Mouse (Mus musculus) embryonic facial prominence, embryonic 12.5 days (tissue): ENCODE measurements around the gene Grhpr. TPM values are rescaled to one million over a fixed set of nuclear protein-coding genes. Genes with fewer than 3 reads are reported as not detected.

Experiments
- ATAC-seq: fragments of 200-750 bp; cut with Nextera tagmentation; 2 replicates; pipeline ENCODE4 v1.8.0; 2017; ENCODE audit not compliant: insufficient number of reproducible peaks, insufficient read depth, low FRiP score, low TSS enrichment
- H3K27ac ChIP-seq: fragments of 300-500 bp; sonication (generic); 2 replicates; pipeline ENCODE4 v1.5.1; 2016; ENCODE audit warnings: mild to moderate bottlenecking
- H3K27me3 ChIP-seq: fragments of 300-500 bp; sonication (generic); 2 replicates; pipeline ENCODE4 v1.6.1; 2016; ENCODE audit warnings: mild to moderate bottlenecking, moderate library complexity
- H3K36me3 ChIP-seq: fragments of 300-500 bp; sonication (generic); 2 replicates; pipeline ENCODE4 v1.6.1; 2016; ENCODE audit warnings: mild to moderate bottlenecking
- H3K4me1 ChIP-seq: fragments of 300-500 bp; sonication (generic); 2 replicates; pipeline ENCODE4 v1.6.1; 2016
- H3K4me2 ChIP-seq: fragments of 300-500 bp; sonication (generic); replicated peaks from 2 replicates; pipeline ENCODE4 v1.6.1; 2016; ENCODE audit warnings: mild to moderate bottlenecking, moderate library complexity
- H3K4me3 ChIP-seq: fragments of 300-500 bp; sonication (generic); 2 replicates; pipeline ENCODE4 v1.5.1; 2016; ENCODE audit warnings: mild to moderate bottlenecking
- H3K9ac ChIP-seq: fragments of 300-500 bp; sonication (generic); 2 replicates; pipeline ENCODE4 v1.6.1; 2016; ENCODE audit warnings: mild to moderate bottlenecking, moderate library complexity
- H3K9me3 ChIP-seq: fragments of 300-500 bp; sonication (generic); 2 replicates; pipeline ENCODE4 v1.6.1; 2016; ENCODE audit warnings: mild to moderate bottlenecking, moderate library complexity
- WGBS: fragments of 180-500 bp; shearing (Covaris S2); methylation state at CpG from one replicate; pipeline ENCODE4 v1.1.7; 2016; 5-methylcytosine and 5-hydroxymethylcytosine counted together
- polyA plus RNA-seq: library from polyadenylated mRNA; unstranded; fragments of >200 nt; fragmentation: Nextera tagmentation; extraction: Ambion mirVana; gene quantifications from 2 replicates; pipeline ENCODE4 v1.2.1, GENCODE M21; 2016

Grhpr gene
- polyA plus RNA-seq, 1 experiment from 2014 or later = 50.6 TPM

GRCm38 (mm10) chr4:44953041-44953440 lies 28.2 kb upstream of the Grhpr start:
- H3K27me3 ChIP-seq = no peaks in the 10 kb centered on the region
- 56% methylated on average over 9 of the region's 9 CpGs for WGBS
- no peak for ATAC-seq
- no peaks in the 10 kb centered on the region for H3K9me3 ChIP-seq
- H3K36me3 ChIP-seq = no peaks in the 10 kb centered on the region
- H3K4me3 ChIP-seq = no peak overlapping the region
- no peak overlapping the region for H3K9ac ChIP-seq
- no peak overlapping the region for H3K27ac ChIP-seq
- H3K4me2 ChIP-seq = no peak overlapping the region
- no peaks in the 10 kb centered on the region for H3K4me1 ChIP-seq

DNA sequence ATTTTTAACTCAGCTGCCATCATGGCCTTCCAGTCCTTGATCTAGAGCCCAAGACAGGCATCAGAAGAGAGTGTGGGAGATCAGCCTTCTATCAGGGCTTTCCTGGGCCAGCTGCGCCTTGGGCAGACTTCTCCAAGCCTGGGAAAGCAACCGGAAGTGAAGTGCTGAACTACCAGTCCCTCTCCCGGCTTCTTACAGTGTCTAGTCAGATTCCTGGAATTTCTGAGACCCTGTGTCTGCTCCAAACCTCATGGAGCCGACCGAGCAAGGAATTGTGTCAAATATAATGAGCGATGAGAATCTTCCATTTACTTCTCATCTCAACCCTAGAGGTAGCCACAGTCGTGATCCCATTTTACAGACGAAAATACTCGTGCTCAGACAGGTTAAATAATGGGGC lies 22.4 kb upstream of the Grhpr start:
- WGBS = 85% methylated on average over 9 of the region's 9 CpGs
- no peak for ATAC-seq
- Histone ChIP-seq H3K4me2 (no peak overlapping the region), H3K4me1 (no peaks in the 10 kb centered on the region), H3K9ac (no peak overlapping the region), H3K27ac (no peak overlapping the region), H3K4me3 (no peak overlapping the region), H3K36me3 (no peaks in the 10 kb centered on the region), H3K27me3 (no peaks in the 10 kb centered on the region), H3K9me3 (no peaks in the 10 kb centered on the region)

- no peak for ATAC-seq
- H3K27ac ChIP-seq = no peak overlapping the region
- H3K4me3 ChIP-seq = no peak overlapping the region
- no peak overlapping the region for H3K4me2 ChIP-seq
- H3K4me1 ChIP-seq = no peaks in the 10 kb centered on the region
- H3K9me3 ChIP-seq = no peaks in the 10 kb centered on the region
- H3K27me3 ChIP-seq = no peaks in the 10 kb centered on the region
- 91% methylated on average over 13 of the region's 13 CpGs for WGBS
- no peaks in the 10 kb centered on the region for H3K36me3 ChIP-seq
- no peak overlapping the region for H3K9ac ChIP-seq
Measured at GRCm38 (mm10) chr4:44959220-44959619, 22.0 kb upstream of the Grhpr start.

DNA sequence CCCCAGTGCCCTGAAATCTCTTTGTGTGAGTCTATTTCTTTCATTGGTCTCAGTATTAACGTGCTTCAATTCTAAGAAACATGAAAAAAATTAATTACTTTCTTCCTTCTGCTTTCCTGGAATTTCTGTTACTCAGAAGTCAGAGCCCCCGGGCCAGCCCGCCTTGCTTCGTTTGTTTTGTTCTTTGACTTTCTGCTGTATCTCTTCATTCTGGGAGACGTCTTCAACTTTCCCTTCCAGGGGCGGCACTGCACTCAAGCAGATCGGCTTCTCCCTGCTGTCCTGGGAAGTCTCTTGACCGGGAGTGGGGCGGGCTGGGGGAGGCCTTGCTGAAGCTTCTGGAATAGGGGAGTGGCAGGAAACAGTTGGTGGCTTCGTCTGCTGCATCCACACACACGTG lies 18.0 kb upstream of the Grhpr start:
- Histone ChIP-seq H3K4me3 (no peak overlapping the region), H3K27me3 (no peaks in the 10 kb centered on the region), H3K9me3 (no peaks in the 10 kb centered on the region), H3K4me1 (no peaks in the 10 kb centered on the region), H3K9ac (no peak overlapping the region), H3K4me2 (no peak overlapping the region), H3K27ac (no peak overlapping the region), H3K36me3 (no peaks in the 10 kb centered on the region)
- no peak for ATAC-seq
- 71% methylated on average over 11 of the region's 11 CpGs for WGBS

GRCm38 (mm10) chr4:44965175-44965574 lies 16.0 kb upstream of the Grhpr start:
- no peaks in the 10 kb centered on the region for H3K27me3 ChIP-seq
- ATAC-seq = no peak
- H3K27ac ChIP-seq = no peak overlapping the region
- H3K36me3 ChIP-seq = no peaks in the 10 kb centered on the region
- H3K9ac ChIP-seq = no peak overlapping the region
- H3K4me3 ChIP-seq = no peak overlapping the region
- WGBS = 85% methylated on average over 2 of the region's 2 CpGs
- H3K4me2 ChIP-seq = no peak overlapping the region
- H3K4me1 ChIP-seq = no peaks in the 10 kb centered on the region
- H3K9me3 ChIP-seq = no peaks in the 10 kb centered on the region

GRCm38 (mm10) chr4:44965736-44966135 lies 15.5 kb upstream of the Grhpr start:
- Histone ChIP-seq H3K4me1 (no peaks in the 10 kb centered on the region), H3K27ac (no peak overlapping the region), H3K27me3 (no peaks in the 10 kb centered on the region), H3K36me3 (no peaks in the 10 kb centered on the region), H3K4me2 (no peak overlapping the region), H3K9ac (no peak overlapping the region), H3K4me3 (no peak overlapping the region), H3K9me3 (no peaks in the 10 kb centered on the region)
- no peak for ATAC-seq
- WGBS = 85% methylated on average over 3 of the region's 3 CpGs

GRCm38 (mm10) chr4:44967402-44967801 lies 13.8 kb upstream of the Grhpr start:
- Histone ChIP-seq H3K4me1 (no peaks in the 10 kb centered on the region), H3K36me3 (no peaks in the 10 kb centered on the region)
- 85% methylated on average over 8 of the region's 8 CpGs for WGBS

GRCm38 (mm10) chr4:44970056-44970455 lies 11.1 kb upstream of the Grhpr start:
- no peak overlapping the region for H3K4me2 ChIP-seq
- no peaks in the 10 kb centered on the region for H3K9me3 ChIP-seq
- H3K27ac ChIP-seq = no peak overlapping the region
- H3K36me3 ChIP-seq = no peaks in the 10 kb centered on the region
- H3K27me3 ChIP-seq = no peaks in the 10 kb centered on the region
- no peaks in the 10 kb centered on the region for H3K4me1 ChIP-seq
- 88% methylated on average over 7 of the region's 7 CpGs for WGBS
- no peak for ATAC-seq
- no peak overlapping the region for H3K9ac ChIP-seq
- H3K4me3 ChIP-seq = no peak overlapping the region

More at GRCm38 (mm10) chr4:44967402-44967801, 13.8 kb upstream of the Grhpr start:
- Histone ChIP-seq H3K4me2 (no peak overlapping the region), H3K27ac (no peak overlapping the region), H3K9me3 (no peaks in the 10 kb centered on the region), H3K9ac (no peak overlapping the region), H3K27me3 (no peaks in the 10 kb centered on the region), H3K4me3 (no peak overlapping the region)
- no peak for ATAC-seq

DNA sequence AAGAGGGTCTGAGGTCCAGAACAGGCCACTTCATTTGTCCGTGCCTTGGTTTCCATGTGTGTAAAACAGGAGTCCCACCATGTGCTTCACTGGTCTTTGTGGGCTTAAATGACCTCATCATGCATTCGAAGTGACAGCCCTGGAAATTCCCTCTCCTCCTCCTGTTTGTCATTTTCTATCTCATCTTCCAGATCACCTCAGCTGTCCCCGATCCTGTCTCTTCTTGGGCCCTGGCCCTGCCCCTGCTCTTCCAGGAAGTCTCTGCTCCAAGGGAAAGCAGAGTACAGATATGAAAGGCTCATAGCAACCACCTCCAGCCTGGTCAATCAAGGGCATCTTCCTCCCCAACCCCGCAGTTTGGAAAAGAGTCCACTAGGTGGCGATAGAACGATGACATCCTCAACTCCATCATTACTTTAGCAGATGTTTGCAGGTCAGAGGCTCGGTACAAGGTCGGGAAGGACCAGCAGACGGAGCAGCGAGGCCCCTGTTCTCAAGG lies 10.5 kb upstream of the Grhpr start:
- Histone ChIP-seq H3K9me3 (no peaks in the 10 kb centered on the region), H3K4me1 (no peaks in the 10 kb centered on the region), H3K27ac (no peak overlapping the region), H3K9ac (no peak overlapping the region), H3K4me2 (no peak overlapping the region), H3K4me3 (no peak overlapping the region), H3K27me3 (no peaks in the 10 kb centered on the region), H3K36me3 (no peaks in the 10 kb centered on the region)
- WGBS = 17% methylated on average over 10 of the region's 10 CpGs
- ATAC-seq = no peak

DNA sequence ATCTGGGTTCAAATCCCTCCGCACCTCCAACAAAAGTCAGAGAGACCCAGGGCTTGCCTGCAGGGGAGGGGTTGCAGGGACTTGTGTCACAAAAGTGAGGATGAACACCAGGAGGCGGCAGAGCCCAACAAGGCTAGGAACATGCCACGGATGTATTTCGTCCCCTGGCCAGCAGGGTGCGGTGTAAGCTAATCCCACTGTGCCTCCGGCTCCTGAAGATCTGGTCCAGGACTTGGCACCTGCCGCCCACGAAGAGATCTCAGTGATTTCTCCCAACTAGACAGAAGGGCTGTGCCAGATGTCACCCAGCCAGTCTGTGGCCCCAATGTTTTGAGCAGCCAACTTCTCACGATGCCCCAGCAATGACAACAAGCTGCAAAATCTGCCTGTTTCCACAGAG lies 7.7 kb upstream of the Grhpr start:
- 0 out of 2 replicates have a peak overlapping the region, but pooled peaks have one; percentile 4 for H3K4me3 ChIP-seq
- no peaks in the 10 kb centered on the region for H3K27me3 ChIP-seq
- H3K4me1 ChIP-seq = no peaks in the 10 kb centered on the region
- 16% methylated on average over 9 of the region's 9 CpGs for WGBS
- H3K36me3 ChIP-seq = no peaks in the 10 kb centered on the region
- H3K4me2 ChIP-seq = peak overlapping the region; percentile 27
- no peak for ATAC-seq
- H3K9me3 ChIP-seq = no peaks in the 10 kb centered on the region
- H3K27ac ChIP-seq = no peak overlapping the region
- H3K9ac ChIP-seq = no peak overlapping the region

DNA sequence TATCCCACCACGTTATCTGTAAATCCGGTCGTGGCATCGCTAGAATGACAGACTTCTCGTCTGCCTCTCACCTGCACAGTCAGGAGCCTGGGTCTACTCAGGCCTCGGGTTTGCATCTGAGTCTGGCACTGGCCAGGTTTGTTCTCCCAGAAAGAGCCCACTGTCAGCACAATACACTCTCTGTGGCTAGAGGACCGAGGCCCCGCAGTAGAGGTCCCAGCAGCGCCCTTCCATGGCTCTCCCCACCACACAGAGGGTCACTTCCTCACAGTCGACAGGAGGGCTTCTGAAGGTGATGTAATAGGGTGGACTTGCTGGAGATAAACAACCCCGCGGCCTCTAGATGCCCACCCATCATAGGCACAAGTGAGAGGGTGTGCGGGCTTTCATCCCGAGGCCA lies 7.3 kb upstream of the Grhpr start:
- Histone ChIP-seq H3K4me1 (no peaks in the 10 kb centered on the region), H3K27me3 (no peaks in the 10 kb centered on the region), H3K9me3 (no peaks in the 10 kb centered on the region), H3K27ac (no peak overlapping the region), H3K4me2 (peak overlapping the region; percentile 27), H3K9ac (no peak overlapping the region), H3K36me3 (no peaks in the 10 kb centered on the region), H3K4me3 (0 out of 2 replicates have a peak overlapping the region, but pooled peaks have one; percentile 4)
- WGBS = 54% methylated on average over 14 of the region's 14 CpGs
- no peak for ATAC-seq

DNA sequence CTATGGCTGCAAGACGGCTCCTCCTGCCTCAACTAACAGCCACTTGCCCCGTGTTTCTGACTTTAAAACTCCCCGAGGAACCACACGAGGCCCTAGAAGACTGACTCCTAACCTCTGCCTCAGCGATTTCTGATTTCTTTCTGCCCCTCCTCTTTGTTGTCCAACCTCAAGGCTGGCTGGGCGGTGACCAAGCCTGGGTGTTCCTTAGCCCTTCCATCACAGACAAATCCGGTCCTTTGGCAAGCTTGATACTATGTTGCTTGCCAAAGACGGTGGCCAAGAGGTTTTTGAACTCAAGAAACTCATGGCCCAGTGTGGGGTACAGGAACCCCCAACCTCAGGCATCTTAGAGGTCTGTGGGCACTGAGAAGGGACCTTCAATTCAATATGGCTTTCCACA lies 6.9 kb upstream of the Grhpr start:
- no peaks in the 10 kb centered on the region for H3K36me3 ChIP-seq
- H3K4me1 ChIP-seq = no peaks in the 10 kb centered on the region
- no peaks in the 10 kb centered on the region for H3K9me3 ChIP-seq
- H3K4me2 ChIP-seq = no peak overlapping the region
- no peak for ATAC-seq
- no peak overlapping the region for H3K4me3 ChIP-seq
- 77% methylated on average over 8 of the region's 8 CpGs for WGBS
- H3K9ac ChIP-seq = no peak overlapping the region
- H3K27ac ChIP-seq = no peak overlapping the region
- no peaks in the 10 kb centered on the region for H3K27me3 ChIP-seq
